Mouse (Mus musculus) adrenal gland, postnatal 36 days (tissue): Measurements from ENCODE around the gene Tubg1. TPM values are rescaled to one million over a fixed set of nuclear protein-coding genes. Genes with fewer than 3 reads are reported as not detected.
A peak's percentile ranks its signal among the peaks of the same experiment; 100 is the strongest.

ENCODE experiments used
- DNase-seq, 2 experiments: peaks; one replicate each; pipeline ENCODE4 v3.0.0; 2021; ENCODE audit warnings: mixed read lengths in 1 of 2
- long read RNA-seq, 2 experiments: library from polyadenylated mRNA; stranded (forward); transcript quantifications; one replicate each; pipeline ENCODE4 v2.0.0; 2021; ENCODE audit warnings: borderline sequencing depth in 2 of 2
- total RNA-seq, 2 experiments: library from RNA; stranded (reverse); gene quantifications; 2 replicates each; pipeline ENCODE4 v1.2.3; 2021

The Tubg1 gene
- total RNA-seq: 10 to 100 TPM; 41.3 to 42.7 TPM
- long read RNA-seq, experiment 1, transcript Tubg1-201 (11 exons, 1,802 nt): major isoform, 40 of 65 reads
- long read RNA-seq, experiment 1, partial matches to known transcripts: 17 of 65 reads
- long read RNA-seq, experiment 1, other reads (novel, unspliced or antisense): 8 of 65 reads
- long read RNA-seq, experiment 2, transcript Tubg1-201 (11 exons, 1,802 nt): major isoform, 20 of 27 reads
- long read RNA-seq, experiment 2, partial matches to known transcripts: 5 of 27 reads
- long read RNA-seq, experiment 2, other reads (novel, unspliced or antisense): 2 of 27 reads

DNA sequence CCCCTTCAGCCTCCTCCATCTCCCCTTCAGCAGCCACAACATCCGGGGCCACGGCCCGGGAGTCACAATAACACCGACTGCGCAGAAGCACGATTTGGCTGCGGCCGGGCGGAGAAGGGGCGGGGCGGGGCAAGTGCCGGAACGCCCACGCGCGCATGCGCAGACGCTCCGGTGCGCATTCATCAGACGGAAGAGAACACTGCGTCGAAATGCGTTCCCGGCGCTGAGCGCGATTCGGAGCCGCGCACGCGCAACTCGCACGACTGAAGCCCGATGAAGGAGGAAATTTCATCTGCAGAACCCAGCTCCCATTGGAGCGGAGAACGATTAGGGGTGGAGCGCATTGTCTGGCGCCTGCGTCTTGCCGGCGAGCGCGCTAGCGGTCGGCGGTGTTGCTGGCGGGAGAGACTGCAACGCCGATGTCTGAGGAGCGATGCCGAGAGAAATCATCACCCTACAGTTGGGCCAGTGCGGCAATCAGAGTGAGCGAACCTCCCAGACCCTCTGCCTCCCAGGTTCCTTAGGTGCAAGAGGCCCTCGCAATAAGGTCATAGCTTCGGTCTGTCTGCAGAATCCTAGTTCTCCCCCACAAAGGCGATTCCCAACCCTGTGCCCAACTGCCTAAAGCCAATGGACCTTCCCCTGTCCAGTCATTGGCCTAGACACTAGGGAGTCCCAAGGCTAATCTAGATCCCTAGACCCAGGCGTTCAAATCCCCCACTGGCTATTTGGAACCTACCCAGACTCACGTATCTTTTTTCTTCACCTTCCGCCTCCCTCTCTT lies at the start of gene Tubg1, which contains the start of gene Retreg3:
Gene Tubg1 (plus strand): TSS at position 178 of the 784 bp plus-strand sequence.
Gene Retreg3 (minus strand): TSS at position 133 of the 784 bp plus-strand sequence.
- peak; percentile 99 for DNase-seq

- no peak for DNase-seq
Measured at GRCm38 (mm10) chr11:101070189-101070527, 49.6 kb upstream of the Tubg1 start.

DNA sequence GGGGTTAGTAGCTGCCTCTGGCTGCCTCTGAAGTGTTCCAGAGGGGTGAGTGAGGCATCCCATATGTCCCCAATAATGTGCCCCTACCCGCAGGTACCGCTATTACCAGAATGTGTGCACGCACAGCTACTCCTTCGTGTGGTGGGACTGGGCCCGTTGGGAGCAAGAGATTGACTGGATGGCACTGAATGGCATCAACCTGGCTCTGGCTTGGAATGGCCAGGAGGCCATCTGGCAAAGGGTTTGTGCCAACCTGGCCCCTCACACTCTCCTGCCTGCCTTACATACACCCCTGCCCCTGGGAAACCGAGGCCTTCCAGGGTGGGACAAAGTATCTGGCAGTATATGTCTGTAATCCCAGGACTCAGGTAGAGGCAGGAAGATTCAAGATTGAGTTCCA lies 48.8 kb upstream of the Tubg1 start:
- DNase-seq: no peak

DNA sequence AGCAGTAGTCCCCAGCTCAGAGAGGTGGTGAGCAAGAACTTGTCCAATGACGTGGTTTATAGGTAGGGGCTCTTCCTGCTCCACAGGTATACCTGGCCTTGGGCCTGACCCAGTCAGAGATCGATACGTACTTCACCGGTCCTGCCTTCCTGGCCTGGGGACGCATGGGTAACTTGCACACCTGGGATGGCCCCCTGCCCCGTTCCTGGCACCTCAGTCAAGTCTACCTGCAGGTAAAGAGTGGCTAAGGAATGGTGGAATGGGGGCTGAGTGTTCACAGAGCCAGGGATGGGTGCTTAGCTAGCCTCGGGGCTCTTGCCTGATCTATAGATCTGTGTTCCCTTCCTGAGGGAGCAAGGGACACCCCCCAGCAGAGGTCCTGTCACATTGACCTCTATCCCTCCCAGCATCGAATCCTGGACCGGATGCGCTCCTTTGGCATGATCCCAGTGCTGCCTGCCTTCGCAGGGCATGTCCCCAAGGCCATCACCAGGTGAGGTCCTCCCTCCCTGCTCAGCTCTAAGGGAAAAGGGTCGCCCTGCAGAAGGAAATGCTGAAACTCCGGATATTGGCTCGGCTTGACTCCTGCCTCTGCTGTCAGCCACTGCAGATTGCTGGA lies 47.8 kb upstream of the Tubg1 start:
- DNase-seq: no peak

DNA sequence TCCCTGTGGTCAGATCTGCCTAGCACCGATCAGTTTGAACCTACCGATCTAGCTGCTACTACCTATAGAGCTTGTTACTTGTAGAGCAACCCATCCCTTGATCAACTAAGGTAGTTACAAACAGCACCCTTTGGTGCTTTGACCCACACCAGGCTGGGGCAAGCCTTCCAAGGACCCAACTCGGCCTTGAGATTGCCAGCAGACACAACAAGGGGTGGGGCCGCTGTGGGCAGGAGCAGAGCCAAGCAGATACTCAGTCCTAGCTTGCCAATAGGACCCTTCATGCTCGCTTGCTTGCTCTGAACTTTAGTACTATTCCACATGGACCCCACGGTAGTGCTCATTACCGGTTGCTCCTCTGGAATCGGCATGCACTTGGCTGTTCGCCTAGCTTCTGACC lies 41.6 kb upstream of the Tubg1 start, which contains the start of gene Hsd17b1:
Gene Hsd17b1 (plus strand): TSS at position 291 of the 400 bp plus-strand sequence.
- DNase-seq: peak; percentile 48 to 59

DNA sequence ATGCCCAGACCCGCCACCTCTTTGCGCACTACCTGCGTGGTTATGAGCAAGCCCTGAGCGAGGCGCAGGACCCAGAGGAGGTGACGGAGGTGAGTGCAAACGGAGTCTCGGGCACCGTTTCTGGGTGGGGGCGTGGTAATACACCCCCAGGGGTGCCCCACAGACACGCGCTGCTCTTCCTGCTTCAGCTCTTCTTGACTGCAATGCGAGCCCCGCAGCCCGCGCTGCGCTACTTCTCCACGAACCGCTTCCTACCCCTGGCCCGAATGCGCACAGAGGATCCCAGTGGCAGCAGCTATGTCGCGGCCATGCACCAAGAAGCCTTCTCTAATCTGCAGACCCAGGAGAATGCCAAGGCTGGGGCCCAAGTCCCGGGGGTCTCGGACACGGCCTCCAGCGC lies 40.0 kb upstream of the Tubg1 start:
- DNase-seq: no peak

DNA sequence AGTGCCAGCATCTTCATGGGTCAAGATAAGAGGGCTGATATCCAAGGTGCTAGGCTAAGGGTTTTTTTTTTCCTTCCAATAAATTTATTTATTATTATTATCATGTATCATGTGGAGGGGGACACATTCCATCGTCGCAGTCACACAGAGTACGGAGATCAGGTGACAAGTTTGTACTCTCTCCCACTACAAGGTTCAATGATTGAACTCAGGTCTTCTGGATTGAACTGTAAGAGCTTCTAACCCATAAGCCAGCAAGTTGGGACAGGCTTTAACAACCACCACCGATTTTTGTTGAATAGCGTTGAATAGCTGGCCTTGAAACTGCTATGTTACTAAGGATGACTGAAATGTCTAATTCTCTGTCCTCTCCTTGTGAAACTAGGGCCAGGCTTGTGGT lies 39.3 kb upstream of the Tubg1 start:
- no peak for DNase-seq

DNA sequence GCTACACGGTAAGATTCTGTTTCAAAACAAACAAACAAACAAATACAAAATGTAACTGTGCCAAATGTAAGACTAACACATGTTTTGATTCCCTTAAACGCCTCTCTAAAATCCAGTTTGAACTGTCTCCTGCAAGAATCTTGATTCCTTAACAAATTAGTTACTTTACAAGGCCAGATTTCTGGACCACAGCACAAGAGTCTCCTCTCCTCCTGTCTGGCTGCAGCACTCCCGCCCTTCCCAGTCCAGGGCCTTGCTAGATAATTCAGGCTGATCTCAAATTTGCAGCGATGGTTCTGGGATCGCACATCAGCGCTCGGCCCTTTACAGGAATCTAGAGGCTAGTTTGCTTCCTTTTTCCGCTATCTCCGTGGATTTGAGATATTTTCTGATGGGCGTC lies 38.1 kb upstream of the Tubg1 start:
- no peak for DNase-seq

DNA sequence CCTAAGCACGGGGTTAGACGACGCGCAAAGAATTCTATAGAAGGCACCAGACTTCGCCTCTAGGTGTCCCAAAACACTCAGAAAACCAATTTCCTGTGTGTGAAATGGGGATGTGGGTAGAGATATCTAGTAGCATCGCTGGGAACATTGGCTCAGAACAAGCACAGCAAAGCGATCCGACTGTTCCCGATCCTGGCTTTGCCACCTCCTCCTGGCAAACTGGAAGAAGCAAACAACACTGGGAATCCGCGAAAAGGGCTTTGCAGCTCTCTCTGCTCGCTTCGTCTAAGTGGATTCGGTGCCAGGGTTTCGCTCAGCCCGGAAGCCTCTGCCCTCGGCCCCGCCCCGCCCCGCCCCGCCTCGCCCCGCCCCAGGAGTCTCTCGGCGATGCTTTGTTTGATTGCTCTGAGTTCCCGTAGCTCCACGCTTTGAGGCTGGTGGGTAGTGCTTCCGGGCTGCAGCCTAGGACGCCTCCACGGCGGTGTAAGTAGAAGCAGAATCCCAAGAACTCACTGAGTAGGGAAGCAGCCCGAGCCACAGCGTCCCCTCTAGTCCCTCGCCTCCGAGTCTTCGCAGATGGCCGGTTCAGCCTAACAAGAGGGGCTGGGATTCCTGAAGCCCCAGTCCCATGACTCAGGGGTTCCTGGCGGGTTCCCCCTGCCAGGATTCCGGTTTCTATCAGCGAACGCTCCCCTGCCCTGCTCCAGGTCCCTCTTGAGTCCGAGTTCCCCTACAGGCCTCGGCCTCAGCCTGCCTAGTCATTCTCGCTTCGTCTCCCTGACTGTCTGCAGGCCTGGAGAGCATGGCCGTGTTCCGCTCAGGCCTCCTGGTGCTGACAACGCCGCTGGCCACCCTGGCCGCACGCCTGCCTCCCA lies 37.3 kb upstream of the Tubg1 start, which contains the start of gene Coasy:
Gene Coasy (plus strand): TSS at position 358 of the 875 bp plus-strand sequence.
- DNase-seq: peak; percentile 87 to 89

DNA sequence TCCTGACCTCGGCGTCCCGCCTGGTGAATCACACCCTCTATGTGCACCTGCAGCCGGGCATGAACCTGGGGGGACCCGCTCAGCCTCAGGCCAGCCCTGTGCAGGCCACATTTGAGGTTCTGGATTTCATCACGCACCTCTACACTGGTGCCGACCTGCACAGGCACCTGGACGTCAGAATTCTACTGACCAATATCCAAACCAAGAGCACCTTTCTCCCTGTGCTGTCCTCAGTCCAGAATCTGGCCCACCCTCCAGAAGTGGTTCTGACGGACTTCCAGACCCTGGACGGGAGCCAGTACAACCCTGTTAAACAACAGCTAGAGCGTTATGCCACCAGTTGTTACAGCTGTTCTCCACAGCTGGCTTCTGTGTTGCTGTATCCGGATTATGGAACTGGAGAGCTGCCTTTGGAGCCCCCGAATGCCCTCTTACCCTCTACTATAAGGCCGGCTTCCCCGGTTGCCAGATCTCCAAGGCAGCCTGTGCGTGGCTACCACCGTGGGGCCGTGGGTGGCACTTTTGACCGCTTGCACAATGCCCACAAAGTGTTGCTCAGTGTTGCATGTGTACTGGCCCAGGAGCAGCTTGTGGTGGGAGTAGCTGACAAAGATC lies 36.5 kb upstream of the Tubg1 start:
- peak in 1 of 2 experiments; percentile 50 for DNase-seq

GRCm38 (mm10) chr11:101084246-101084645 lies 35.5 kb upstream of the Tubg1 start:
- DNase-seq: no peak

- no peak for DNase-seq
Measured at GRCm38 (mm10) chr11:101084811-101085210, 34.9 kb upstream of the Tubg1 start.

- DNase-seq: no peak
Measured at GRCm38 (mm10) chr11:101085617-101086322, 34.0 kb upstream of the Tubg1 start.

- DNase-seq: no peak
Measured at GRCm38 (mm10) chr11:101086323-101086674, 33.4 kb upstream of the Tubg1 start.

GRCm38 (mm10) chr11:101086756-101087681 lies 32.7 kb upstream of the Tubg1 start, which contains the start of gene Mlx:
Gene Mlx, plus strand, starts transcription at chr11:101087277.
- peak; percentile 94 for DNase-seq

- no peak for DNase-seq
Measured at GRCm38 (mm10) chr11:101087682-101088055, 32.1 kb upstream of the Tubg1 start.

- DNase-seq: peak in 1 of 2 experiments; percentile 57
Measured at GRCm38 (mm10) chr11:101089931-101090330, 29.8 kb upstream of the Tubg1 start.

GRCm38 (mm10) chr11:101094930-101095313 lies 24.8 kb upstream of the Tubg1 start:
- no peak for DNase-seq

DNA sequence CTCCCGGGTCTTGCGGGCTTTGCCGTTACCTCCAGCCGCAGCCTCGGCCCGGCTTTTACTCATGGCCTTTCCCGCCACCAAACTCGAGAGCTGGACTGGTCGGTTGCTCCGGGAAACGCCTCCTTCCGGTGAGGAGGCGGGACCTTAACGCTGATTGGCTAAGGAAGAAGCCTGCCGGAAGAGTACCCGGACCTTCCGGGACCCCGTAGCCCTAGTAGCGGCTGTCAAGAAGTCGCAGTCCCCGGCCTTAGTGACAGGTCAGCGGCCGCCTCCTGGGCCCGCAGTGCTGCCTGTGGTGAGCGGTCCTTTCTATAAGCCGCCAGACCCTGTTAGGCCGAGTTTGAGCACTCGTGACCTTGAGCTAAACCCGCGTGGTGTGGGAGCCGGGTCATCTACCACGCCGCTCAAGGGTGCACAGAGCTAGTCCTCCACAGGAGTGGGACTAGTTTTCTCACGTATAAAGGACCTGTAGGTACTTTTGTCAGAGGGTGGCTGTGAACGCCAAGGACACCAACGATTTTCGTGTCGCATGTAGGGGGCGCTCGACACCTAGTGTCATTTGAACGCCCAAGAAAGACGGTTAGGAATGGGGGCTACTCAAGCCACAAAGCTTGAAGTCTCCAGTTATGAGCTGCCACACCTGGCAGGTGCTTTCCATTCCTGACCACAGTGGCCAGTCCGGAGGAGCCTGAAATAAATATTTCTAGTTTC lies 24.3 kb upstream of the Tubg1 start, which contains the start of gene Psmc3ip:
Gene Psmc3ip (minus strand): TSS at position 123 of the 711 bp plus-strand sequence.
- DNase-seq: peak; percentile 95 to 96
